Mouse (Mus musculus) liver, adult 2 months (tissue): ENCODE measurements around the gene Tmem130. TPM values are rescaled to one million over a fixed set of nuclear protein-coding genes. Genes with fewer than 3 reads are reported as not detected.

ENCODE experiments used
- DNase-seq: peaks from one replicate; pipeline ENCODE4 v3.0.0-alpha.2; 2011; ENCODE audit warnings: low read depth, low spot score; ENCODE audit errors: extremely low read depth
- H3K27ac ChIP-seq: fragments of 200-500 bp; replicated peaks from 2 replicates; pipeline ENCODE4 v1.5.1; 2012; ENCODE audit warnings: low read depth, mild to moderate bottlenecking, control low read depth, inconsistent platforms, low read length; ENCODE audit not compliant: insufficient read depth
- H3K27me3 ChIP-seq: fragments of 200-500 bp; 2 replicates; pipeline ENCODE4 v1.6.1; 2012; ENCODE audit warnings: mild to moderate bottlenecking, moderate library complexity, low read length, inconsistent platforms; ENCODE audit not compliant: control insufficient read depth, insufficient read depth
- H3K36me3 ChIP-seq: fragments of 200-500 bp; 2 replicates; pipeline ENCODE4 v1.6.1; 2012; ENCODE audit warnings: low read length, inconsistent platforms; ENCODE audit not compliant: control insufficient read depth, insufficient read depth
- H3K4me1 ChIP-seq: fragments of 200-500 bp; 2 replicates; pipeline ENCODE4 v1.6.1; 2011; ENCODE audit warnings: low read length; ENCODE audit not compliant: control insufficient read depth, insufficient read depth
- H3K4me3 ChIP-seq: fragments of 200-500 bp; 2 replicates; pipeline ENCODE4 v1.5.1; 2011; ENCODE audit warnings: low read depth, mild to moderate bottlenecking, control low read depth, low read length, moderate library complexity; ENCODE audit not compliant: insufficient read depth
- H3K79me2 ChIP-seq: fragments of 200-500 bp; 2 replicates; pipeline ENCODE4 v1.6.1; 2012; ENCODE audit warnings: inconsistent platforms, mild to moderate bottlenecking, low read length, moderate library complexity; ENCODE audit not compliant: control insufficient read depth, insufficient read depth
- H3K9ac ChIP-seq: fragments of 200-500 bp; 2 replicates; pipeline ENCODE4 v1.6.1; 2012; ENCODE audit warnings: low read depth, mild to moderate bottlenecking, control low read depth, inconsistent platforms, low read length
- CTCF ChIP-seq: fragments of 200-500 bp; IDR thresholded peaks from 2 replicates; pipeline ENCODE4 v1.5.1; 2011; ENCODE audit warnings: low read depth, low read length, control low read depth
- POLR2A ChIP-seq: fragments of 200-500 bp; IDR thresholded peaks from 2 replicates; pipeline ENCODE4 v1.6.1; 2011; ENCODE audit warnings: low read length, control low read depth; ENCODE audit not compliant: insufficient read depth; ENCODE audit errors: extremely low read depth
- WGBS: fragments of 180-500 bp; shearing (Covaris S2); methylation state at CpG from one replicate; pipeline ENCODE4 v1.1.7; 2018; 5-methylcytosine and 5-hydroxymethylcytosine counted together
- polyA plus RNA-seq: library from polyadenylated mRNA; depleted of rRNA; stranded (reverse); fragments of >200 nt; gene quantifications from 2 replicates; pipeline ENCODE4 v1.2.3, GENCODE M21; 2012; rRNA removed
- total RNA-seq: library from RNA; depleted of rRNA; stranded (reverse); fragments of >200 nt; gene quantifications from 2 replicates; pipeline ENCODE4 v1.2.3, GENCODE M21; 2014; rRNA removed

Gene Tmem130
- total and polyA plus RNA-seq, 2 experiments: 0.04 TPM; not detected in 1

- WGBS: 77% methylated on average over 4 of the region's 4 CpGs
- TF ChIP-seq POLR2A (no peak), CTCF (no peak)
- no peak for DNase-seq
Measured at GRCm38 (mm10) chr5:144688371-144688770, 73.2 kb downstream of the Tmem130 start.

More at GRCm38 (mm10) chr5:144688371-144688770, 73.2 kb downstream of the Tmem130 start:
- Histone ChIP-seq H3K27me3 (no peaks in the 10 kb centered on the region), H3K27ac (no peak overlapping the region), H3K4me3 (no peak overlapping the region), H3K9ac (no peak overlapping the region), H3K4me1 (no peaks in the 10 kb centered on the region), H3K79me2 (no peaks in the 10 kb centered on the region), H3K36me3 (no peaks in the 10 kb centered on the region)

Other genes with a start within 250 kb of the Tmem130 start
- 0.09 TPM in 1 of 2 replicates, not detected in the other for gene Nptx2, start 215.9 kb downstream of the Tmem130 start, total RNA-seq
- 0.05 TPM in 1 of 2 replicates, not detected in the other for gene Nptx2, start 215.9 kb downstream of the Tmem130 start, polyA plus RNA-seq
- gene Trrap, start 5.9 kb upstream of the Tmem130 start, total RNA-seq: 19.8 and 28.7 TPM in 2 replicates
- 24.2 and 33.9 TPM in 2 replicates for gene Trrap, start 5.9 kb upstream of the Tmem130 start, polyA plus RNA-seq
- gene Smurf1, start 204.0 kb upstream of the Tmem130 start, total RNA-seq: 5.2 and 6.0 TPM in 2 replicates
- 6.7 and 8.6 TPM in 2 replicates for gene Smurf1, start 204.0 kb upstream of the Tmem130 start, polyA plus RNA-seq